Mouse (Mus musculus) cerebellum, adult 9-10 months (tissue): ENCODE measurements at regions not wholly inside any gene's neighbourhood (a gene's known extent, or its start where the extent isn't known, plus 50 kb on each side); places are given as distances from the start of the nearest gene placed in this dataset.
"Not testable (repeated sequence)": the region's sequence is repeated elsewhere in the genome, so short reads cannot be mapped to it uniquely, and the experiment has no call there.

Source experiments
- DNase-seq: peaks from one replicate; pipeline ENCODE4 v3.0.0; 2022

DNA sequence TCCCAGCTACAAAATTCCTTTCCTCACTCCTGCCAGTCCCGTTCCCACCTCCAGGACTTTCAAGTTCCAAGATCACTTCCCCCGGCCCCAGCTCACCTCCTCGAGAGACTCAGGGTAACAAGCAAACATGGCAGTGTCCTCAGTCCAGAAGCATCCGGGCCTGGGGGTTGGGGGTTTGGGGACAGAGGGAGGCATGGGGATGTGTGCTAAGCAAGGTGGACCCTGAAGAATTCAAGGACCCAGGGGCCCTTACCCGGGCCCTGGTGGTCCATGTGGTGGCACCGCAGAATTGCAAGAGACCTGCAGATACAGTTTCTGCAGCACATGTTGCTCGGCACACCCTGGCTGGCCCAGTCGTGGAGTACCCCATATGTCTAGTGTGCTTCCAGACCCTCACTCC lies 269.9 kb upstream of the Ube2e3 start:
- no peak for DNase-seq

GRCm38 (mm10) chr2:78596251-78596650 lies 271.7 kb upstream of the Ube2e3 start:
- DNase-seq, result no peak

DNA sequence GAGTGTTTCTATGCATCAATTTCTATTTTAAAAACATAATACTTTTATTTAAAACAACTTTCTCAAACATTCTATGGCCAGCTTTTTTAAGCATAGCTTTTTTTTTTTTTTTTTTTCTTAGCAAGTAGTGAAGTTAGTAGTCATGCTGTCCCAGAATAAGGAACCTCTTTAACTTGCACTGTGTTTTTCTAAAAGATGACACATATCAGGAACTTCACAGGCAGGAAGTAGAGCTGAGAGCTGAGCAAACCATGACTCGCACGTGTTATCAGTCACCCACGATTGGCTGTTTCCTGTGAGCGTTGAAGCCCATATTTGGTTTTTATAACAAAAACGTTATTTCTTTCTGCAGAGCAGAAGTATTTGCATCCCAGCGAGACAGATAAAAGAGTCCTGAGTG lies 287.9 kb upstream of the Ube2e3 start:
- DNase-seq, result no peak

DNA sequence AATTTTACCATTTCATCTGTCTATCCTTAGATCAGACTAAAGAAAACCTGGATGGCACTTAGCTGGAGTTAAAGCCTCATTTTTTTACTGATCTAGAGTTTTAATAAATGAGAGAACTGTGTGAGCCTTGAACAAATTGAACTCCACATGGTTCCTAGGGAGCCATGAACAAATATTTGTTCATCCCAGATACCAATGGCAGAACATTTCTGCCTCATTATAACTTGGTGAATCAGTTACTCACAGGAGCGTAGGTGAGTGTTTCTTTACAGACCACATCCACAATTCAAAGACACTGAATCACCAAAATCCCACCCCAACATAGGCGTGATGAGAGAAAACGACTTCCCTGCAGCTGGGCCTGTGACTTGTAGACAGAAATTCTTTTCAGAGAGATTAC lies 295.4 kb upstream of the Ube2e3 start:
- DNase-seq, result no peak

- no peak for DNase-seq
Observed at GRCm38 (mm10) chr2:78558128-78558527, 309.8 kb upstream of the Ube2e3 start.

DNA sequence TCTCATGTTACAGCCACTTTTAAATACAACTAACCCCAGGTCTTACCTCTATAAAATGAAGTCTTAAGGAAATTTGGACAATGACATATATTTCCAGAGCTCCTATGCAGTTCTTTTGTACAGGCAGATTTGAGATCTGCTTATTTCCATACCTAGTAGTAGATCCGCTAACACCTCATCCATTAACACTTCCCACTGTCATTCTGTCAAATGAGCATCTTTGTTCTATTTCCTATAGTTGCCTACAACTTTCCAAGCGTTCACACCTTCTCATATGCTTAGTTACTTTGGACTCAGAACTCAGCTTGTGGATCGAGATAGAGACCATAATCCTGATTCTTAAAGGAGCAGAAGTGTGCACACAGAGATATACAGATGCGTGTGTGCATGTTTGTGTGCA lies 316.8 kb upstream of the Ube2e3 start:
- no peak for DNase-seq

GRCm38 (mm10) chr2:78548683-78549467 lies 319.0 kb upstream of the Ube2e3 start:
- DNase-seq, result peak; percentile 41

DNA sequence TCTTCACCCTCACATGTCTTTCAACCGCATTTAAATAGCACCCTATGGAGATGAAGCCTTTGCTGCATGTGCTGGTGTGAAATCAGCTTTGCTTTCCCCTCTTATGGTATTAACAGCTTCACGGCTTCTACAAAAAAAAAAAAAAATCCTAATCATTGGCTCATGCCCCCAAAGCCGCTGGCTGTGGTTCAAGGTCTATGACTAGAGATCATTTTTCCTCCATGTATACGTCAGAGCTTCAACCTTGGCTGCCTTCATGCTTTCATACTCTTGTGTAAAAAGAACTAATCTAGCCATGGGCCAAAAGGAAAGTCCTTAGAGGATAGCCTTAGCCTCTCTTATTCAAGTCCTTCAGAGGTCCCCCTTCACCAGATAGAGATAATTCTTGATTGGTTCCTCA lies 320.6 kb upstream of the Ube2e3 start:
- DNase-seq, result no peak

GRCm38 (mm10) chr2:78540422-78540821 lies 327.5 kb upstream of the Ube2e3 start:
- peak; percentile 13 for DNase-seq

- no peak for DNase-seq
Observed at GRCm38 (mm10) chr2:78539592-78540300, 328.2 kb upstream of the Ube2e3 start.

DNA sequence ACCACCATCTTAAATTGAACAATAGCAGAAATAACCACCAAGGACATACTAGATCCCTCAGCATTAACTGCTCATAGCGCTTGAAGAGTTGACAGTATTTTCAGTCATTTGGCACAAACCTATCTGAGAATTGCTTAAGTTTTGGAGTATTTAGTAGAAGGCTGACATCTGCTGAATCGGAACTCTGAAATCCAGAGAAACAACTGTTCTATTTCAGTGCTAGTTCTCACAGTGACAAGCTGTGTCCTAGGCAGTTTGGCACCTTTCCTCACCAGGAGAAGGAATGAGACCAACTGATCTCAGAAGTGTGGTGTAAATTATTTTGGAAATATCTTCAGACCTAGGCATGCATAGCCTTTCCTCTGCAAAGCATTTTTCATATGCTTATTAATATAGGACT lies 330.4 kb upstream of the Ube2e3 start:
- DNase-seq, result no peak

GRCm38 (mm10) chr2:78533881-78534280 lies 334.0 kb upstream of the Ube2e3 start:
- DNase-seq, result not testable (repeated sequence)

DNA sequence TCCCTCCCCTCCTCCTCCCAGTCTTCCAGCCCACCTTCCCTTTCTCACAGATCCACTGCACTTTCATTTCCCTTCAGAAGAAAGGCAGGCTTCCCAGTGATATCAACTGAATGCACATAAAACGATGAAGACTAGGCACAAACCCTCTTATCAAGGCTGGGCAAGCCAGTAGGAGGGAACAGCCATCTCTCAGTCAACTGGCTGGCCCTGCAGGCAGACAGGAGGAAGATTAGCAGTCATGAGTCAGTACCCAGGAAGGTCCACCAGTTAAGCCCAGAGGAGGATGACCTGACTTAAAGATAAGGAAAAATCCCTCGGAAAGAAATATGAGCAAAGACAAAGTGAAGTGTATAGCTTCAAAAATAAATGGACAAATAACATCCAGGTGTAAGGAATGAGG lies 337.4 kb upstream of the Ube2e3 start:
- DNase-seq, result no peak

GRCm38 (mm10) chr2:78520258-78521023 lies 347.5 kb upstream of the Ube2e3 start:
- no peak for DNase-seq

GRCm38 (mm10) chr2:78493115-78493514 lies 374.8 kb upstream of the Ube2e3 start:
- DNase-seq, result no peak

- DNase-seq, result no peak
Observed at GRCm38 (mm10) chr2:78480036-78480435, 387.9 kb upstream of the Ube2e3 start.

- no peak for DNase-seq
Observed at GRCm38 (mm10) chr2:78459444-78459843, 408.5 kb upstream of the Ube2e3 start.

DNA sequence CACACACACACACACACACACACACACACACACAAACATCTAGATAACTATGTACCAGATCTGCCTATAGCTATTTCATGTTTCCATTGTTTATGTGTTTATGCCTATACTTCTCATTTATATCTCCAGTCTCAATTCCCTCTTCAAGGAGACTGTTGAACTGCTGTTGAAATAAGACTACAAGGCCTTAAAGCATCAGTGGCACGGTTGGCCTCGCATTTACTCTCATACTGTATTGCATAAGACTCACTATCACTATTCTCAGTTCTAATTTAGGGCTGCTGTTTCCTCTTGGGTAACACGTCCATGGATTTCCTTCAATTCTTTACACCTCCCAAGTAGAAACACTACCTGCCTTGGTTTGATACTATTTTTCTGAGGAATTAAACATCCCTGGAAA lies 414.5 kb upstream of the Ube2e3 start:
- DNase-seq, result no peak

DNA sequence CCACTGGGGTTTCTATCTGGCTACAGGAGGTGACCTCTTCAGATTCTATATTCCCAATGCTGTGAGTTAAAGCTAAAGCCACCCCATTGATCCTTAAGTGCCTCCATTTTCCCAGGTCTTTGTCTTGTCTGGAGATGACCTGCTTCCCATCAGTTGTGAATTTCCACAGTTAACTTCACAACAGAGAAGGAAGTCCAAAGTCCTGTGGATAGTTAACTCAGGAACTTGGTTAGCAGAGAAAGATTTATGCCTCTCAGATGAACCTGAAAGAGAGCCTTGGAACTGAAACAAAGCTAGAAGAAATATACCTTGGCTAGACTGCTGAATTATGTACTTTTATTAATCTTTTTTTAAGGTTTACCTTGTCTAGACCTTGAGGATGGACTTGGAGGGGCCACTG lies 431.1 kb upstream of the Ube2e3 start:
- DNase-seq, result no peak

DNA sequence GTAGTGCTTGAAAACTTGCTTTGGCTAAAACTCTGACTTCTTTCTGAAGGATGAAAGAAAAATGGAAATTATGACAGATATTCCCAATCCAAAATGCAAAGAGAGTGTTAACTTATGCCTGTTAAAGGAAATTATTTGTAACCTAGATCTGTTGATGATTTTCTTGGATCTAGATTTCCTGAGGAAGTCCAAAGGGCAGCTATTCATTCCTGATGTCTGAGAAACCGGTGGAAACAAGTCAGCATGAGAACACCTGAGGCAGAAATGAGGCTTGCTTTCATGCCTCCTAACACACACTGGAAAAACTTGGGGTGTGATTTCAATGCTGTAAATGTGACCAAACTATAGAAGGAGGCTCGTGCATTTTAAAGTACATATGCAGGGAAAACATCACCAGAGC lies 432.9 kb upstream of the Ube2e3 start:
- no peak for DNase-seq

GRCm38 (mm10) chr2:78427659-78428336 lies 440.1 kb upstream of the Ube2e3 start:
- no peak for DNase-seq

- no peak for DNase-seq
Observed at GRCm38 (mm10) chr2:78418561-78419338, 449.2 kb upstream of the Ube2e3 start.
